In genomic region chr19:57013271-57013677, GRCm38 (mm10) we compare ENCODE assay signal across 11 mouse cellular contexts. TPM values are rescaled to one million over a fixed set of nuclear protein-coding genes. Genes with fewer than 3 reads are reported as not detected.
A peak's percentile ranks its signal among the peaks of the same experiment; 100 is the strongest.
DNase-seq lines count a peak whose midpoint lies in the region; ATAC-seq and TF ChIP-seq lines count a peak whose summit lies in the region.
"Had no signal": no experiment of that assay in that cellular context is flagged by ENCODE, and none has a peak within 500 bp of the region (broad histone marks: within the 10 kb centered on the region; RNA-seq: fewer than 3 reads in every experiment).

No protein-coding gene starts in this region.

- no peak overlapping the region for H3K4me3 ChIP-seq in heart, embryonic 12.5 days

- no peaks in the 10 kb centered on the region for H3K27me3 ChIP-seq in Patski
- peaks cover 35% of the 10 kb centered on the region for H3K27me3 ChIP-seq in heart, embryonic 12.5 days (replicated peaks)

- no peaks in the 10 kb centered on the region for H3K9me3 ChIP-seq in heart, embryonic 12.5 days (replicated peaks)

- peak; percentile 26 for DNase-seq in embryo, embryonic 10.5 days (ENCODE audit: low spot score)
- DNase-seq in embryo, embryonic 10 days (ENCODE audit: low spot score), result no peak
- DNase-seq in Patski (ENCODE audit: low read depth, low spot score), result peak; percentile 88
- DNase-seq in kidney, adult 8-10 months, result peak; percentile 62 to 71
- DNase-seq in frontal cortex, postnatal 36 days (ENCODE audit: low spot score in 2 of 2), result no peak
- no peak for DNase-seq in left cerebral cortex, adult 18-20 months (ENCODE audit: low spot score in 2 of 2)
- DNase-seq: cerebellum, adult 8-10 months; thymus, adult 18-20 months had no signal

- ATAC-seq in Patski, result peak; percentile 76
- peak; percentile 13; the same call in 1 of the 2 replicates for ATAC-seq in monocyte, adult 5-6 weeks (replicated peaks; ENCODE audit: insufficient number of reproducible peaks, low FRiP score, low TSS enrichment, poor library complexity, severe bottlenecking)
- no peak for ATAC-seq in heart, embryonic 12.5 days (ENCODE audit: insufficient number of reproducible peaks, low FRiP score)
- ATAC-seq: hindbrain, postnatal 0 days had no signal

- in situ Hi-C loops in Patski (cut with MboI; ENCODE audit: low pct_unique_long_range_greater_than_20kb), result no loop called here

- no peak overlapping the region for H3K9ac ChIP-seq in heart, embryonic 12.5 days

- CTCF ChIA-PET in Patski (lab: Charles Lee), result interaction anchor here (1.6 kb wide), 1 partner anchor 20 kb away, joined by 3 read pairs; no protein-coding TSS in a partner anchor

- no peak for TF ChIP-seq CTCF in Patski (IDR thresholded peaks at IDR 0.05)

- H3K36me3 ChIP-seq in heart, embryonic 12.5 days, result no peaks in the 10 kb centered on the region

- peaks cover 10% of the 10 kb centered on the region; the same call in 1 of the 2 replicates for H3K4me1 ChIP-seq in heart, embryonic 12.5 days (replicated peaks)

- POLR2A ChIA-PET in Patski (lab: Charles Lee), result interaction anchor here (2.2 kb wide), 1 partner anchor 18 kb away, joined by 5 read pairs; no protein-coding TSS in a partner anchor

- H3K27ac ChIP-seq in heart, embryonic 12.5 days (ENCODE audit: poor library complexity, severe bottlenecking), result no peak overlapping the region
- H3K27ac ChIP-seq: hindbrain, postnatal 0 days had no signal

- WGBS in heart, embryonic 12.5 days, result 57% methylated on average over 6 of the region's 6 CpGs

- H3K4me2 ChIP-seq in heart, embryonic 12.5 days, result no peak overlapping the region

RNA-seq across cellular contexts. Expression of gene Afap1l2, which starts 5.2 kb away (rescaled TPM):
- 132 TPM for polyA plus RNA-seq in Patski (2021)
- not detected in 3 replicates for total RNA-seq in monocyte, adult 5-6 weeks (2017)
- total RNA-seq in left cerebral cortex, adult 18-20 months (2021), result 1 to 10 TPM; 7.5 to 8.0 TPM
- 0.92 and 1.1 TPM in 2 replicates for polyA plus RNA-seq in heart, embryonic 12.5 days (2016; fragmentation: Nextera tagmentation; extraction: Ambion mirVana)

Comparison
In these comparisons a context has a peak if more than half of its experiments do, and no peak if none do; other contexts are left out.
1. DNase-seq: peak in embryo, embryonic 10.5 days (single experiment), Patski (single experiment) and kidney, adult 8-10 months (2 of 2); none in embryo, embryonic 10 days (single experiment), frontal cortex, postnatal 36 days (0 of 2) and left cerebral cortex, adult 18-20 months (0 of 2).